Mouse (Mus musculus) forebrain, postnatal 0 days (tissue): ENCODE data around the gene BC016579. TPM values are rescaled to one million over a fixed set of nuclear protein-coding genes. Genes with fewer than 3 reads are reported as not detected.

Experiments
- ATAC-seq: fragments of 200-750 bp; cut with Nextera tagmentation; 2 replicates; pipeline ENCODE4 v1.8.0; 2017; ENCODE audit warnings: mild to moderate bottlenecking, moderate library complexity
- DNase-seq: peaks from one replicate; pipeline ENCODE4 v3.0.0-alpha.2; 2015
- H3K27ac ChIP-seq: fragments of 300-500 bp; sonication (generic); 2 replicates; pipeline ENCODE4 v1.5.1; 2014; ENCODE audit warnings: low read depth, mild to moderate bottlenecking, antibody characterized with exemption, low read length, moderate library complexity, mixed read lengths
- H3K27me3 ChIP-seq: fragments of 300-500 bp; sonication (generic); 2 replicates; pipeline ENCODE4 v1.6.1; 2014; ENCODE audit warnings: mild to moderate bottlenecking, low read length, mixed read lengths; ENCODE audit not compliant: insufficient read depth
- H3K36me3 ChIP-seq: fragments of 300-500 bp; sonication (generic); 2 replicates; pipeline ENCODE4 v1.6.1; 2014; ENCODE audit warnings: mild to moderate bottlenecking, moderate library complexity; ENCODE audit not compliant: insufficient read depth
- H3K4me1 ChIP-seq: fragments of 300-500 bp; sonication (generic); 2 replicates; pipeline ENCODE4 v1.6.1; 2014; ENCODE audit warnings: antibody characterized with exemption; ENCODE audit not compliant: insufficient read depth
- H3K4me2 ChIP-seq: fragments of 300-500 bp; sonication (generic); 2 replicates; pipeline ENCODE4 v1.6.1; 2014; ENCODE audit warnings: low read depth, mild to moderate bottlenecking, moderate library complexity
- H3K4me3 ChIP-seq: fragments of 300-500 bp; sonication (generic); 2 replicates; pipeline ENCODE4 v1.5.1; 2014; ENCODE audit warnings: low read depth, low read length, mixed read lengths
- H3K9ac ChIP-seq: fragments of 300-500 bp; sonication (generic); 2 replicates; pipeline ENCODE4 v1.6.1; 2014; ENCODE audit warnings: mild to moderate bottlenecking
- H3K9me3 ChIP-seq: fragments of 300-500 bp; sonication (generic); 2 replicates; pipeline ENCODE4 v1.6.1; 2016; ENCODE audit warnings: low read length
- CTCF ChIP-seq: sonication (generic); IDR thresholded peaks from 2 replicates; pipeline ENCODE4 v1.5.1; 2016; ENCODE audit warnings: antibody characterized with exemption, control low read depth, low read depth
- WGBS: fragments of 180-500 bp; shearing (Covaris S2); extraction: QIAGEN DNeasy Blood & Tissue Kit; methylation state at CpG from one replicate; pipeline ENCODE4 v1.1.7; 2014; 5-methylcytosine and 5-hydroxymethylcytosine counted together
- polyA plus RNA-seq: library from polyadenylated mRNA; unstranded; fragments of >200 nt; fragmentation: Nextera tagmentation; extraction: Ambion mirVana; gene quantifications from 2 replicates; pipeline ENCODE4 v1.2.1, GENCODE M21; 2015
- total RNA-seq: library from RNA; depleted of rRNA; stranded (reverse); fragments of >200 nt; gene quantifications from 2 replicates; pipeline ENCODE4 v1.2.3, GENCODE M21; 2014; rRNA removed

The BC016579 gene
- total and polyA plus RNA-seq, 2 experiments from 2014 or later, result not detected

DNA sequence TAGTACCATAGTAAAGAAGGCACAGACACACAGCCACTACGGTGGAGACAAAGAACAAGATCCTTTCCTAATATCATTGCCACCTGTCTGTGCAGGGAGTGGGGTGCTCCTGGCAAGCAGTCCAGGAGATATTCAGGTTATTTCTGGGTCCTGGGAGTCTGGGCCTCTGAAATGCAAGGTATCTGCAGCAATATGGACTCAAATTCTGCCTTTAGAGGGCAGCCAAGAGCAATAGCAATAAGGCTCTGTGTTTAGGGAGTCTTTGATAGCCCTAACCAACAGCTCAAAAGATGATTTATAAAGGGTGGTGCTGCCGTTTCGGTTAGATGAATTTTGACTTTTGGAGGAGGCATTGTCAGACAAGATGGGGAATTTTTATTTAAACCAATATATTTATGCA, 44.6 kb downstream of the BC016579 start:
- no peaks in the 10 kb centered on the region for H3K27me3 ChIP-seq
- no peaks in the 10 kb centered on the region for H3K4me1 ChIP-seq
- peak; percentile 27 for DNase-seq
- H3K9me3 ChIP-seq, result no peaks in the 10 kb centered on the region
- 81% methylated on average over 3 of the region's 3 CpGs for WGBS
- no peak overlapping the region for H3K4me2 ChIP-seq
- H3K9ac ChIP-seq, result no peak overlapping the region
- ATAC-seq, result no peak; the same call in 1 of the 2 replicates
- no peak overlapping the region for H3K4me3 ChIP-seq
- H3K27ac ChIP-seq, result no peak overlapping the region
- no peaks in the 10 kb centered on the region for H3K36me3 ChIP-seq
- peak; percentile 62 for TF ChIP-seq CTCF

DNA sequence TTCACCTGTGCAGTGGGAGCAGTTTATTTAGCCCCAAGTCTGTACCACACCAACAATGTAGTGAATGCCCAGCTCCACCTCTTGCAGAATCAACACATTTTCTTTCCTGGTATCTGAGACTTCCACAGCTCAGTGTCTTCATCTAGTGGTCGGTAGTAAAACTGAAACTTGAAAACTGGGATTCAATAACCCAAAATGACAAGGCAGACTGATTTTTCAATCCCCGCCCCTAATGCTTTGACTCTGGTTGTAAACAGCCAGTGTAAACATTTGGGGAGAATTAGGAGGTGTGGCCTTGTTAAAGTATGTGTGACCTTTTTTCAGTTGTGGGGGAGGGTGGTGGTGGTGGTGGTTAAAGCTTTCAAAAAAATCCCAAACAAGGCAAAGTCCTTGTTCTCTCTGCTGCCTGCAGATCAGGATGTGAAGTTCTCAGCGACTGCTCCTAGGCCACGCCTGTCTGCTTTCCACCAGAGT, 45.4 kb downstream of the BC016579 start:
- no peaks in the 10 kb centered on the region for H3K27me3 ChIP-seq
- no peak overlapping the region for H3K27ac ChIP-seq

DNA sequence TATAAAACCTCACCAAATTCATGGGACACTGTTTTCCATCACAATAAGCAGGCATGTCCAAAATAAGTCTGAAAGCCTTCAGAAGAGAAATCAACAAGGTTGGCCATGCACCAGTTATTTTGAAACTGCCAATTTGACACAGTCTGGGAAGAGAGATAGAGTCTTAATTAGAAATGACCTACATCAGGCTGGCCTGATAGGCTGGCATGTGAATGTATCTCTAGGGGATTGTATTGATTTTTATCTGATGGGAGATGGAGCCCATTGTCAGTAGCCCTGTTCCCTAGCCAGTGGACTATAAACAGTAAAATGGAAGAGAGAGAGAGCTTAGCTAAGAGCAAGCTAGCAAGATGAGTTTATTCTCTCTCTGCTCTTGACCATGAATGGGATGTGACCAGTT, 58.4 kb downstream of the BC016579 start:
- no peak for TF ChIP-seq CTCF
- Histone ChIP-seq H3K4me2 (no peak overlapping the region), H3K9ac (no peak overlapping the region), H3K27me3 (no peaks in the 10 kb centered on the region), H3K9me3 (no peaks in the 10 kb centered on the region), H3K4me3 (no peak overlapping the region), H3K36me3 (no peaks in the 10 kb centered on the region), H3K27ac (no peak overlapping the region), H3K4me1 (no peaks in the 10 kb centered on the region)
- ATAC-seq (no peak), DNase-seq (no peak)

More for the DNA sequence above, 45.4 kb downstream of the BC016579 start:
- no peak overlapping the region for H3K9ac ChIP-seq
- H3K4me1 ChIP-seq, result no peaks in the 10 kb centered on the region
- DNase-seq (peak; percentile 48), ATAC-seq (peak; percentile 73)
- no peaks in the 10 kb centered on the region for H3K36me3 ChIP-seq
- H3K9me3 ChIP-seq, result no peaks in the 10 kb centered on the region
- H3K4me2 ChIP-seq, result no peak overlapping the region
- peak; percentile 94 for TF ChIP-seq CTCF
- no peak overlapping the region for H3K4me3 ChIP-seq
- WGBS, result 57% methylated on average over 4 of the region's 4 CpGs

DNA sequence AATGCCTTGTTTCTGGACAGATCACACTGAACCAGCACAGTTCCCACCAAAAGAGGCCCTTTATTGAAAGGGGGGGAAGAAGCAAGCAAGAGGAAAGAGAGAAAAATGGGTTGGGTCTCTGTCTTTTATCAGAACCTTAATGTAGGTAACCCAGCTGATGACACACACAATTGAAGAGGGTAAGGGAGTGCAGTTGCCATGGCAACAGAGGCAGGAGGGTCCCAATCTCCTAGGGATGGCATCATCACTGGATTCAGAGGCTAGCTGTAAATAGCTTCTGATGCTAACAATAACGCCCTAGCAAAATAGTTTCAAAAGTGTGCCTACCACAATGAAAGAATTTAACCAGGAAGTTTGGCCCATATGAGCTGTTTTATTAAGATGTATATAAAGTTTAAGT, 60.2 kb downstream of the BC016579 start:
- Histone ChIP-seq H3K27me3 (no peaks in the 10 kb centered on the region), H3K27ac (no peak overlapping the region), H3K4me3 (no peak overlapping the region), H3K36me3 (no peaks in the 10 kb centered on the region), H3K9ac (no peak overlapping the region), H3K4me1 (no peaks in the 10 kb centered on the region), H3K9me3 (no peaks in the 10 kb centered on the region), H3K4me2 (no peak overlapping the region)
- WGBS, result 48% methylated on average over 1 of the region's 1 CpGs
- TF ChIP-seq CTCF, result no peak
- DNase-seq (peak; percentile 11), ATAC-seq (peak; percentile 50; the same call in 1 of the 2 replicates)

DNA sequence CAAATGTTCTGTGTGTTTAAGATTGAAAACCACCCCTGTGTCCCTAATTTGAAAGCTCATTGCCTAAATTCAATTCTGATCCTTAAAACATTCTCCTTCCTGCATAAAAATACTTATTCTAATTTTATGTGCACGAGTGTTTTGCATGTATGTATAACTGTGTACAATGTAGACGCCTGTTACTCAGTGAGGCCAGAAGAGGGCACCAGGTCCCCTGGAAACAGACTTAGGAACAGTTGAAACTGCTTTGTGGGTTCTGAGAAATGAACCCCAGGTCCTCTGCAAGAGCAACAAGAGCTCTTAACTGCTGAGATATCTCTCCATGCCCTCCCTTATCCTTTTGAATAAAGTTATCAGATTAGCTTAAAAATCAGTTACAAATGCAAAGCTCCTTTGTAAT, 71.4 kb downstream of the BC016579 start:
- H3K4me3 ChIP-seq, result no peak overlapping the region
- WGBS, result 21% methylated on average over 2 of the region's 2 CpGs
- DNase-seq (peak; percentile 8), ATAC-seq (no peak)
- H3K27ac ChIP-seq, result no peak overlapping the region
- H3K4me2 ChIP-seq, result no peak overlapping the region
- H3K27me3 ChIP-seq, result no peaks in the 10 kb centered on the region
- H3K36me3 ChIP-seq, result no peaks in the 10 kb centered on the region
- TF ChIP-seq CTCF, result peak; percentile 52
- H3K4me1 ChIP-seq, result no peaks in the 10 kb centered on the region
- no peaks in the 10 kb centered on the region for H3K9me3 ChIP-seq
- H3K9ac ChIP-seq, result no peak overlapping the region

DNA sequence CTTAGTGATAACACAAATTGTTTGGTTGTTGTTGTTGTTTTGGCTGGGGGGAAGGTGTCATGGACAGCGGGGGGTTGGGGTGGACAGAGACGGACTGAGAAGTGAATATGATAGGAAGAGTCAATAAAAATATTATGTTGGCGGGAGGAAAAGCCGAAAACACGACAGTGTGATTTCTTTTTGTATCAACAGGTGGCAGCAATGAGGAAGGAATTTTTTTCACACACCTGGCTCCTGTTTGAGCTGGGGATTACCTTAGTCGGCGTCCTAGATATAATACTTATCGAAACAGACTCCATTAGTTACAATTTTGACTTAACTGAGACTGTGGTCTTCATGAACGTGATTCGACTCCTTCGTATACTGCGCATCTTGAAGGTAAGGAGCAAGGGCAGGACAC, 74.0 kb downstream of the BC016579 start:
- 69% methylated on average over 12 of the region's 12 CpGs for WGBS
- H3K4me3 ChIP-seq, result no peak overlapping the region
- no peaks in the 10 kb centered on the region for H3K36me3 ChIP-seq
- DNase-seq, result no peak
- no peaks in the 10 kb centered on the region for H3K9me3 ChIP-seq
- H3K27me3 ChIP-seq, result no peaks in the 10 kb centered on the region
- TF ChIP-seq CTCF, result no peak
- no peak overlapping the region for H3K4me2 ChIP-seq
- no peak overlapping the region for H3K9ac ChIP-seq
- H3K4me1 ChIP-seq, result no peaks in the 10 kb centered on the region
- no peak overlapping the region for H3K27ac ChIP-seq
- no peak for ATAC-seq

Other genes with a start within 250 kb of the BC016579 start
- gene Cd200, start 245.0 kb downstream of the BC016579 start, total RNA-seq, result 312 and 318 TPM in 2 replicates
- 433 and 445 TPM in 2 replicates for gene Cd200, start 245.0 kb downstream of the BC016579 start, polyA plus RNA-seq
- gene Gm609, start 161.1 kb downstream of the BC016579 start, total RNA-seq, result not detected in 2 replicates
- not detected in 2 replicates for gene Gm609, start 161.1 kb downstream of the BC016579 start, polyA plus RNA-seq
- gene Gm17783, start 122.0 kb downstream of the BC016579 start, total RNA-seq, result not detected in 2 replicates
- not detected in 2 replicates for gene Gm17783, start 122.0 kb downstream of the BC016579 start, polyA plus RNA-seq
- gene Slc9c1, start 118.8 kb downstream of the BC016579 start, total RNA-seq, result not detected in 2 replicates
- not detected in 2 replicates for gene Slc9c1, start 118.8 kb downstream of the BC016579 start, polyA plus RNA-seq
- not detected in 2 replicates for gene Gcsam, start 43.7 kb downstream of the BC016579 start, total RNA-seq
- not detected in 2 replicates for gene Gcsam, start 43.7 kb downstream of the BC016579 start, polyA plus RNA-seq
- gene Tmprss7, start 39.6 kb upstream of the BC016579 start, total RNA-seq, result 0.85 and 1.3 TPM in 2 replicates
- gene Tmprss7, start 39.6 kb upstream of the BC016579 start, polyA plus RNA-seq, result 0.43 and 0.69 TPM in 2 replicates
- gene Tagln3, start 70.5 kb upstream of the BC016579 start, total RNA-seq, result 225 and 289 TPM in 2 replicates
- gene Tagln3, start 70.5 kb upstream of the BC016579 start, polyA plus RNA-seq, result 328 and 399 TPM in 2 replicates
- 22.9 and 27.4 TPM in 2 replicates for gene Abhd10, start 88.9 kb upstream of the BC016579 start, total RNA-seq
- 24.7 and 33.4 TPM in 2 replicates for gene Abhd10, start 88.9 kb upstream of the BC016579 start, polyA plus RNA-seq